Comparison of ENCODE assay signal across 16 mouse cellular contexts in genomic region chr5:74200481-74200880, GRCm38 (mm10). TPM values are rescaled to one million over a fixed set of nuclear protein-coding genes. Genes with fewer than 3 reads are reported as not detected.
DNase-seq lines count a peak whose midpoint lies in the region; ATAC-seq and TF ChIP-seq lines count a peak whose summit lies in the region.
"Had no signal": no experiment of that assay in that cellular context is flagged by ENCODE, and none has a peak within 500 bp of the region (broad histone marks: within the 10 kb centered on the region; RNA-seq: fewer than 3 reads in every experiment).

No protein-coding gene starts in this region.

- no peak for TF ChIP-seq POLR2A in limb, embryonic 14.5 days (IDR thresholded peaks at IDR 0.05; ENCODE audit: borderline replicate concordance, extremely low read depth, insufficient read depth, insufficient read length)

- 70% methylated on average over 8 of the region's 8 CpGs for WGBS in limb, embryonic 14.5 days
- WGBS in midbrain, embryonic 10.5 days, result 89% methylated on average over 8 of the region's 8 CpGs

- H3K9me3 ChIP-seq in limb, embryonic 14.5 days (ENCODE audit: control insufficient read depth, low read length), result no peaks in the 10 kb centered on the region
- peaks cover 4% of the 10 kb centered on the region; the same call in 1 of the 2 replicates for H3K9me3 ChIP-seq in midbrain, embryonic 10.5 days (replicated peaks)
- H3K9me3 ChIP-seq: stomach, embryonic 15.5 days had no signal

- no peaks in the 10 kb centered on the region for H3K27me3 ChIP-seq in limb, embryonic 14.5 days (ENCODE audit: control insufficient read depth, insufficient read depth, low read length)
- H3K27me3 ChIP-seq in midbrain, embryonic 10.5 days (ENCODE audit: low read depth, poor library complexity, severe bottlenecking), result no peaks in the 10 kb centered on the region
- H3K27me3 ChIP-seq: stomach, embryonic 15.5 days had no signal

- 0 out of 2 replicates have a peak, but pooled peaks have one; percentile 1 for ATAC-seq in frontal cortex, adult (ENCODE audit: low TSS enrichment)
- no peak for ATAC-seq in limb, embryonic 14.5 days (ENCODE audit: low FRiP score, low read depth)

- peak overlapping the region; percentile 70 for H3K27ac ChIP-seq in limb, embryonic 14.5 days (replicated peaks; ENCODE audit: low read depth, low read length)
- no peak overlapping the region for H3K27ac ChIP-seq in midbrain, embryonic 10.5 days (replicated peaks)
- H3K27ac ChIP-seq: stomach, embryonic 15.5 days had no signal

- peaks cover 36% of the 10 kb centered on the region for H3K36me3 ChIP-seq in limb, embryonic 14.5 days (ENCODE audit: control insufficient read depth, insufficient read depth, low read length)
- H3K36me3 ChIP-seq in midbrain, embryonic 10.5 days, result peaks cover 39% of the 10 kb centered on the region

- H3K9ac ChIP-seq in limb, embryonic 14.5 days (ENCODE audit: low read depth, low read length, severe bottlenecking), result no peak overlapping the region
- H3K9ac ChIP-seq: stomach, embryonic 15.5 days had no signal

- H3K4me1 ChIP-seq in limb, embryonic 14.5 days (ENCODE audit: control insufficient read depth, insufficient read depth, low read length), result peaks cover 61% of the 10 kb centered on the region
- H3K4me1 ChIP-seq in midbrain, embryonic 10.5 days, result peaks cover 47% of the 10 kb centered on the region

- peak overlapping the region; percentile 94; the same call in 1 of the 2 replicates for H3K4me2 ChIP-seq in limb, embryonic 14.5 days (replicated peaks; ENCODE audit: low read depth, low read length, severe bottlenecking)
- H3K4me2 ChIP-seq: stomach, embryonic 15.5 days had no signal

- H3K4me3 ChIP-seq in limb, embryonic 14.5 days (replicated peaks; ENCODE audit: low read length), result no peak overlapping the region
- H3K4me3 ChIP-seq in midbrain, embryonic 10.5 days, result no peak overlapping the region
- H3K4me3 ChIP-seq: myocyte; stomach, embryonic 15.5 days had no signal

- no peak for DNase-seq in frontal cortex, postnatal 25 days (ENCODE audit: low spot score in 2 of 2)
- DNase-seq in lung, postnatal 10 days, result peak; percentile 30
- no peak for DNase-seq in lung, postnatal 36 days
- DNase-seq in limb, embryonic 14.5 days (ENCODE audit: low spot score), result no peak
- peak; percentile 64 for DNase-seq in thymus, postnatal 36 days
- no peak for DNase-seq in midbrain, embryonic 10.5 days (ENCODE audit: low spot score)
- DNase-seq in urinary bladder, postnatal 4 days (ENCODE audit: low spot score in 2 of 2), result no peak
- DNase-seq: adrenal gland, postnatal 25 days; cerebellum, adult 11 months; gastrocnemius, postnatal 14 days; kidney, postnatal 4 days; lung, postnatal 4 days; right cerebral cortex, adult 18-20 months had no signal

RNA-seq across cellular contexts. Expression of gene Rasl11b, which starts 5.4 kb away (rescaled TPM):
- 111 and 146 TPM in 2 replicates for polyA plus RNA-seq in limb, embryonic 14.5 days (2012; rRNA removed)
- 102 and 116 TPM in 2 replicates for polyA plus RNA-seq in limb, embryonic 14.5 days (2014; fragmentation: Nextera tagmentation; extraction: Ambion mirVana)
- 27.3 and 30.3 TPM in 2 replicates for polyA plus RNA-seq in midbrain, embryonic 10.5 days (2016; fragmentation: Nextera tagmentation; extraction: Ambion mirVana)

Comparison
In these comparisons a context has a peak if more than half of its experiments do, and no peak if none do; other contexts are left out.
1. DNase-seq: peak in lung, postnatal 10 days (single experiment) and thymus, postnatal 36 days (2 of 2); none in frontal cortex, postnatal 25 days (0 of 2), lung, postnatal 36 days (single experiment), limb, embryonic 14.5 days (single experiment), midbrain, embryonic 10.5 days (single experiment) and urinary bladder, postnatal 4 days (0 of 2).